Mouse (Mus musculus): Measurements from ENCODE around the gene Cnn1. TPM values are rescaled to one million over a fixed set of nuclear protein-coding genes. Genes with fewer than 3 reads are reported as not detected.

Cnn1 gene
- total and polyA plus RNA-seq, 3 experiments = not detected

GRCm38 (mm10) chr9:22058011-22058424 is 41.0 kb upstream of the Cnn1 start:
- H3K9me3 ChIP-seq (replicated peaks; ENCODE audit: low read length) = no peaks in the 10 kb centered on the region
- H3K36me3 ChIP-seq (replicated peaks in 1 of 2; ENCODE audit: control insufficient read depth in 1 of 2, insufficient read depth in 1 of 2, low read length in 1 of 2) = peaks cover 42 to 77% of the 10 kb centered on the region in 2 experiments
- no peak for DNase-seq (ENCODE audit: extremely low read depth)
- H3K79me2 ChIP-seq (replicated peaks; ENCODE audit: control insufficient read depth, extremely low read depth, insufficient read depth, poor library complexity, severe bottlenecking) = no peaks in the 10 kb centered on the region
- H3K27me3 ChIP-seq (replicated peaks) = no peaks in the 10 kb centered on the region
- no peak overlapping the region for H3K4me3 ChIP-seq (replicated peaks in 1 of 3; ENCODE audit: low read depth in 2 of 3, low read length in 2 of 3, poor library complexity in 1 of 3)
- dilution Hi-C loops (cut with MboI; ENCODE audit: extremely low pct_ligation_motif_present, extremely low pct_unique_long_range_greater_than_20kb, low sequenced_read_pairs) = no loop called here
- no peak overlapping the region for H3K9ac ChIP-seq (ENCODE audit: insufficient read depth, low read depth)
- TF ChIP-seq CHD1 (IDR thresholded peaks at IDR 0.05; ENCODE audit: low read depth, low read length) = no peak
- TF ChIP-seq RCOR1 (conservative IDR thresholded peaks at IDR 0.05; ENCODE audit: low read depth, low read length) = no peak
- no peak for TF ChIP-seq NRF1 (IDR thresholded peaks at IDR 0.05; ENCODE audit: low read depth, low read length)
- TF ChIP-seq POLR2A (IDR thresholded peaks at IDR 0.05; ENCODE audit: low read depth, low read length) = no peak
- no peak for TF ChIP-seq MXI1 (IDR thresholded peaks at IDR 0.05; ENCODE audit: low read depth, low read length)
- no peak for TF ChIP-seq RAD21 (IDR thresholded peaks at IDR 0.05; ENCODE audit: low read depth, low read length)
- TF ChIP-seq IRF4 (IDR thresholded peaks at IDR 0.05; ENCODE audit: low read depth, low read length) = no peak
- no peak for TF ChIP-seq USF1 (IDR thresholded peaks at IDR 0.05; ENCODE audit: low read depth, low read length)
- TF ChIP-seq PAX5 (IDR thresholded peaks at IDR 0.05; ENCODE audit: low read length) = no peak
- TF ChIP-seq ZKSCAN1 (IDR thresholded peaks at IDR 0.05; ENCODE audit: borderline replicate concordance, low read depth, low read length) = no peak
- no peak for TF ChIP-seq GABPA (IDR thresholded peaks at IDR 0.05; ENCODE audit: insufficient replicate concordance, low read depth, low read length)
- TF ChIP-seq TBP (conservative IDR thresholded peaks at IDR 0.05; ENCODE audit: low read depth, low read length) = no peak
- TF ChIP-seq MEF2A (IDR thresholded peaks at IDR 0.05; ENCODE audit: borderline replicate concordance, low read depth, low read length) = no peak
- no peak for TF ChIP-seq MAX (IDR thresholded peaks at IDR 0.05; ENCODE audit: low read length)
- in situ Hi-C loops (cut with MboI; ENCODE audit: low pct_ligation_motif_present, low pct_unique_long_range_greater_than_20kb, low sequenced_read_pairs) = no loop called here
- no peak overlapping the region for H3K27ac ChIP-seq (ENCODE audit: insufficient read depth, low read depth)
- H3K4me1 ChIP-seq (ENCODE audit: control insufficient read depth in 1 of 2, insufficient read depth in 2 of 2) = no peaks in the 10 kb centered on the region
- H3K4me2 ChIP-seq (ENCODE audit: insufficient read depth, low read depth, poor library complexity, severe bottlenecking) = no peak overlapping the region

- Histone ChIP-seq H3K27me3 (replicated peaks) (no peaks in the 10 kb centered on the region), H3K79me2 (replicated peaks; ENCODE audit: control insufficient read depth, extremely low read depth, insufficient read depth, poor library complexity, severe bottlenecking) (no peaks in the 10 kb centered on the region), H3K9me3 (replicated peaks; ENCODE audit: low read length) (no peaks in the 10 kb centered on the region), H3K27ac (ENCODE audit: insufficient read depth, low read depth) (no peak overlapping the region), H3K9ac (ENCODE audit: insufficient read depth, low read depth) (no peak overlapping the region), H3K36me3 (replicated peaks in 1 of 2; ENCODE audit: control insufficient read depth in 1 of 2, insufficient read depth in 1 of 2, low read length in 1 of 2) (peaks cover 50 to 89% of the 10 kb centered on the region in 2 experiments), H3K4me1 (ENCODE audit: control insufficient read depth in 1 of 2, insufficient read depth in 2 of 2) (no peaks in the 10 kb centered on the region), H3K4me2 (ENCODE audit: insufficient read depth, low read depth, poor library complexity, severe bottlenecking) (no peak overlapping the region), H3K4me3 (replicated peaks in 1 of 3; ENCODE audit: low read depth in 2 of 3, low read length in 2 of 3, poor library complexity in 1 of 3) (no peak overlapping the region)
- dilution Hi-C loops (cut with MboI; ENCODE audit: extremely low pct_ligation_motif_present, extremely low pct_unique_long_range_greater_than_20kb, low sequenced_read_pairs) = no loop called here
- in situ Hi-C loops (cut with MboI; ENCODE audit: low pct_ligation_motif_present, low pct_unique_long_range_greater_than_20kb, low sequenced_read_pairs) = no loop called here
- DNase-seq (ENCODE audit: extremely low read depth) = no peak
- no peak for TF ChIP-seq RCOR1 (conservative IDR thresholded peaks at IDR 0.05; ENCODE audit: low read depth, low read length)
- TF ChIP-seq RAD21 (IDR thresholded peaks at IDR 0.05; ENCODE audit: low read depth, low read length) = no peak
- TF ChIP-seq USF1 (IDR thresholded peaks at IDR 0.05; ENCODE audit: low read depth, low read length) = no peak
- TF ChIP-seq MXI1 (IDR thresholded peaks at IDR 0.05; ENCODE audit: low read depth, low read length) = no peak
- no peak for TF ChIP-seq TCF12 (IDR thresholded peaks at IDR 0.05; ENCODE audit: low read depth, low read length)
These were observed 37.7 kb upstream of the Cnn1 start for GRCm38 (mm10) chr9:22061339-22061738.

All from CH12.LX (cell line).